Mouse (Mus musculus) myocyte (in vitro differentiated cells): ENCODE data around the gene Rnaset2b. TPM values are rescaled to one million over a fixed set of nuclear protein-coding genes. Genes with fewer than 3 reads are reported as not detected.
"Not testable (repeated sequence)": the region's sequence is repeated elsewhere in the genome, so short reads cannot be mapped to it uniquely, and the experiment has no call there.

Source experiments
- H3K27me3 ChIP-seq: one replicate; pipeline ENCODE4 v1.6.1; 2011; ENCODE audit not compliant: control insufficient read depth, insufficient read depth, insufficient read length
- H3K36me3 ChIP-seq: one replicate; pipeline ENCODE4 v1.6.1; 2011; ENCODE audit not compliant: control insufficient read depth, insufficient read depth
- H3K4me2 ChIP-seq: one replicate; pipeline ENCODE4 v1.6.1; 2011; ENCODE audit warnings: low read depth, control low read depth
- H3K4me3 ChIP-seq: one replicate; pipeline ENCODE4 v1.5.1; 2011; ENCODE audit warnings: mild to moderate bottlenecking, control low read depth, moderate library complexity
- H3K79me2 ChIP-seq: one replicate; pipeline ENCODE4 v1.6.1; 2011; ENCODE audit not compliant: control insufficient read depth, insufficient read depth
- H3ac ChIP-seq: one replicate; pipeline ENCODE4 v1.6.1; 2011; ENCODE audit not compliant: control insufficient read depth, insufficient read length
- MYOD1 ChIP-seq, 3 experiments: IDR thresholded peaks; one replicate each; pipeline ENCODE4 v1.6.1; 2011; ENCODE audit warnings: control low read depth in 2 of 3, low read depth in 2 of 3, mild to moderate bottlenecking in 2 of 3, moderate library complexity in 1 of 3; ENCODE audit not compliant: insufficient read length in 2 of 3, control insufficient read depth in 1 of 3
- MYOG ChIP-seq, 3 experiments: IDR thresholded peaks; one replicate each; pipeline ENCODE4 v1.6.1; 2011; ENCODE audit warnings: control low read depth in 2 of 3, low read depth in 2 of 3, mild to moderate bottlenecking in 2 of 3; ENCODE audit not compliant: insufficient read length in 2 of 3, control insufficient read depth in 1 of 3, insufficient read depth in 1 of 3
- POLR2A ChIP-seq: IDR thresholded peaks from one replicate; pipeline ENCODE4 v1.6.1; 2011; ENCODE audit warnings: low read depth, mild to moderate bottlenecking, control low read depth, moderate library complexity; ENCODE audit not compliant: insufficient read length
- POLR2AphosphoS2 ChIP-seq: IDR thresholded peaks from one replicate; pipeline ENCODE4 v1.6.1; 2011; ENCODE audit warnings: low read depth, control low read depth; ENCODE audit not compliant: insufficient read length
- polyA plus RNA-seq: library from polyadenylated mRNA; unstranded; fragments of >200 nt; fragmentation: generic; extraction: Trizol; gene quantifications from one replicate; pipeline ENCODE4 v1.2.1, GENCODE M21; 2012; ENCODE audit warnings: missing spikeins

Rnaset2b gene
- polyA plus RNA-seq, result 194 TPM

DNA sequence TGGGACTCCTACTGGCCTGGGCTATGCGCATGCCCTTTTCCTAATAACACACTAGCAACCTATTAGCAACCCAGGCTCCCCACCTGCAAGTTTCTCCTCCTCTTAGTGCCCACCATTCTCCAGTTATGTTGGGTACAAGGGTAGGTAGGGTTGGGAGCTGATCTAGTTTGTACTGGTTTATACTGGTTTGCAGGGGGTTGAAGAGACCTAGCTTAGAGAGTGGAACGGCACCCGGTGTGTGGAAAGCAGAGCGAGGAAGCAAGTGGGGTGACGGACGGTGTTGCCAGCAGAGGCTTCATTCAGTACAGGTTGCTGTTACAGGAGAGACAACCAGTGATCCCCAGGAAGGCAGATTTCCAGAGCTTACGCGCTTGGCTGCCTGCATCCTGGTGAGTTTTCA lies at the start of gene Rnaset2b:
Gene Rnaset2b (plus strand): TSS at position 301 of the 400 bp plus-strand sequence.
- not testable (repeated sequence) for H3K36me3 ChIP-seq, H3K79me2 ChIP-seq, H3K4me2 ChIP-seq, H3K4me3 ChIP-seq, H3K27me3 ChIP-seq, H3ac ChIP-seq

DNA sequence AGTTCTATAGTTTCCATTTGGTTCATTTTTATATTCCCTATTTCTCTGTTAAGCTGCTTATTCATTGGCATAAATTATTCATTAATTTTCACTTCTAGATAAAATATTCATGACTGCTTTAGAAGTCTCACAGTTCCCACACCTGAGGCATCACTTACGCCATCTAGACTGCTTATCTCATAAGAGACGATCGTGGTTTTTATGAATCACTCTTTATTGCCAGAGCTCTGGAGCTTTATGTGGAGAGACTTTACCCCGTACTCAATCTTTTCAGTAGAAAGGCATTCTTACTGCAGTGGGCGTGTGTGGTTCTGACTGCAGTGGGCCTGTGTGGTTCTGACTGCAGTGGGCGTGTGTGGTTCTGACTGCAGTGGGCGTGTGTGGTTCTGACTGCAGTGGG lies 38.8 kb upstream of the Rnaset2b start:
- H3ac ChIP-seq, H3K4me3 ChIP-seq, H3K79me2 ChIP-seq, H3K36me3 ChIP-seq, H3K4me2 ChIP-seq, H3K27me3 ChIP-seq: not testable (repeated sequence)

DNA sequence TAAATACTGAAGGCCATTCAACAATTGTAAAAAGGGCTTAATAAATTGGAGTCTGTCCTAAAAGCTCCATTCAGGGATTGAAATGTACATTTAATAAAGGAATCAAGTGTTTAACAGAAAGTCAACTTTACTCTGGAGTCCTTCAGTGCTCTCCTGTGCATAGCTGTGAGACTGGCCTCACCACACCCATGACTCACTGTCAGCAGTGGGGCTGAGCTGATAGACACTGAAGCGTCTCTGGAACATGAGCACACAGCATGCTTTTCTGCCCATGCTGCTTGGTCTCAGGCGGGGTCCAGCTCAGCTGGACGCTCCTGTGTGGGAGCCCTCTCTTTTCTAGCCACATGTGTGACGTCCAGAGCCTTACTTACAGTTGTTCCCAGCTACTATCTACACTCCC lies 27.9 kb upstream of the Rnaset2b start:
- not testable (repeated sequence) for H3K36me3 ChIP-seq, H3ac ChIP-seq, H3K4me2 ChIP-seq, H3K79me2 ChIP-seq, H3K4me3 ChIP-seq, H3K27me3 ChIP-seq

DNA sequence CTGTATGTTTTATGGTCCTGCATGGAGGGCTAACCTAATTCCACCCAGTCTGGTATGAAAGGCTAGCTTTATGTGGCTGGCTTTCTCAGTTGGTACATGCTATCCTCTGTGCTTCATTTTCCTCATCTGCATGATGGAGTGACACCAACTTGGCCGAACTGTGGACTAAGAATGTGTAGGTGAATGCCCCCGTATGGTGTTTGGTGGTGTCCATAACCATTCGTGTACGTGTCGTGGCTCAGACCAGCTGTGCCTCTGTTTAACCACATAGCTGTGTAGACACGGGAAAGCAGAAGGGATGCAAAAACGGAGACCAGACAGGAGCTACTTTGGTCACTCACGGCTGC lies 22.8 kb upstream of the Rnaset2b start:
- H3K27me3 ChIP-seq, H3K36me3 ChIP-seq, H3K79me2 ChIP-seq, H3ac ChIP-seq: not testable (repeated sequence)
- peak overlapping the region; percentile 22 for H3K4me3 ChIP-seq
- peak overlapping the region; percentile 45 for H3K4me2 ChIP-seq

DNA sequence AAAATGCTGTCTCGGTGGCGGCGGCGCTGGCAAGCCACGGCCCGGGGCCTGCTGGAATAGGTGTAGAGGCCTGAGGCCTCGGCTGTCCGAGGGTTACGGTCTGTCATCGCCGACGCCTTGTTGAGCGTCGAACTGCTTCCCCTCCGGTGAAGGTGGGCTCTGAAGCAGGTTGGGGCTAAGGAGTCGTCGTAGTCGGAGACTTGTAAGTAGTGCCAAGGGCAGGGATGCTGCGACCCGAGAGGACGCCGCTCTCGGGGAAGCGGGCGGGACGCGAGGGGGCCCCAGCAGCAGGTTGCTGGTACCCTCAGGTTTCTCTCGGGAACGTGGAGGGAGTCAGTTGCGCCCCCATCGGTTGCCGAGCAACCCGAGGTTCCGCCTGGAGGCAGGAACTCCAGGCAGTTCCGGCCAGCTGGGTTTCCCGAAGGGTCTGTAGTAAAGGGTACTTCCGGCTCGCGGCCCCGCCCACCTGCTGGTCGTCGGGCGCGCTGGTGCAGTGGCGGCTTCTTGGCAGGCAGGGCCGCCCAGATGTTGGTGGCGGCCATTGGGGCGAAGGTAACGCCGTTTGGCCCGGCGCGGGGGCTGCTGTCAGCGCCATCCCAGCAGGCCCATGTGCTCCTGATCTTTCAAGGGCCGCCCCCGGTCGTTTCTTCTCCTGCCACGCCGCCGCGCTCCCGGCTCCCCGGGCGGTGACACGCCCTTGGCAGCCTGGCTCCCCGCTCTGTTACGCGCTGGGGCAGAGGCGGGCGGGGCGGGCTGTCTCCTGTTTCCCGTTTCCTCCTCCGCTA lies 22.3 kb upstream of the Rnaset2b start, which contains the start of gene Rsph3b:
Gene Rsph3b (minus strand): TSS at position 699 of the 785 bp plus-strand sequence.
- H3K79me2 ChIP-seq, H3K27me3 ChIP-seq, H3K36me3 ChIP-seq, H3ac ChIP-seq: not testable (repeated sequence)
- peak within 1 kb of the TSS; percentile 97 for H3K4me2 ChIP-seq
- peak; percentile 9 for TF ChIP-seq POLR2AphosphoS2
- TF ChIP-seq POLR2A, result peak; percentile 37
- peak within 1 kb of the TSS; percentile 22 for H3K4me3 ChIP-seq

DNA sequence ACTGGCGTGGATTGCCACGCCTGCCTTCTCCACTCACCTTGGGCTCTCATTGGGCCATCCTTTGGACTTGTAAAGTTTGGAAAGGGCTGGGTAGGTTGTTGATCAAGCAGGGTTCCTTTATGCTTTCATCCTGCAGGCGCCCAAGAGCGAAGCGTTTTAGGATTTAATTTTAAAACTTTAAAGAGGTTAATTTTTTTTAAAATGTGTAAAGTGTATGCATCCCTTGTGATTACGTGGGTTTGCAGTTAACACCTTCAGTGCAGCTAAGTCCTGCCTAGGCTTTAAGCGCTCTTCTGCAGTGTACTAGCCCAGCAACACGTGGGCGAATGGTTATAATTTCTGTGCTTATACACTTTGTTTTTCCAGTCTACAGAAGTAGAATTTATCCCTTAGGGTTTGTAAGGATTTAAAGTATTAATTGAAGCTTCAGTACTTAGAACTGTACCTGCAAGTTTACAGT lies 21.6 kb upstream of the Rnaset2b start:
- not testable (repeated sequence) for H3K27me3 ChIP-seq, H3K79me2 ChIP-seq

DNA sequence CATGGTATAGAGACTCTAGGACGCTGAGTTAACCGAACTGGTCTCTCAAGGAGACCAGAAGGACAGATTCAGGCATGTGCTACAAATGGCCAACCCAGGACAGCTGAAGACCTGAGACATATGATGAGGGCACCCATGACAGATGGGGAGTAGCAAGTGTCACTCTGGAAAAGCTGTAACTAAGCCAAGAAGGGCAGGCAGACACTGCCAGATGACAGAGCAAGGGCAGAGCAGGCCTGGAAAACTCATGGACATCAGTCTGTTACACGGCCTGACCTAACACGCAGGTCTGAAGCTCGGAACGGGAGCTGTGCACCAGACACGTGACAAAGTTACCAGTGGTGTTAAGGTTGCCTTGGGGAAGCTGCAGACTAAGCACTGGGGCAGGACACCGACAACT lies 11.6 kb upstream of the Rnaset2b start:
- not testable (repeated sequence) for H3K4me3 ChIP-seq, H3ac ChIP-seq, H3K4me2 ChIP-seq, H3K27me3 ChIP-seq, H3K36me3 ChIP-seq, H3K79me2 ChIP-seq
- TF ChIP-seq MYOG (IDR thresholded peaks at IDR 0.05; ENCODE audit: control insufficient read depth in 1 of 3, insufficient read depth in 1 of 3, insufficient read length in 2 of 3, low read depth in 2 of 3), result peak in 2 of 3 experiments; percentile 8 to 41
- TF ChIP-seq MYOD1 (IDR thresholded peaks at IDR 0.05; ENCODE audit: control insufficient read depth in 1 of 3, insufficient read length in 2 of 3, low read depth in 2 of 3), result peak; percentile 5 to 11 (median 7)

More for the DNA sequence above, 21.6 kb upstream of the Rnaset2b start:
- H3ac ChIP-seq, H3K36me3 ChIP-seq: not testable (repeated sequence)
- Histone ChIP-seq H3K4me2 (peak overlapping the region; percentile 97), H3K4me3 (peak overlapping the region; percentile 22)

DNA sequence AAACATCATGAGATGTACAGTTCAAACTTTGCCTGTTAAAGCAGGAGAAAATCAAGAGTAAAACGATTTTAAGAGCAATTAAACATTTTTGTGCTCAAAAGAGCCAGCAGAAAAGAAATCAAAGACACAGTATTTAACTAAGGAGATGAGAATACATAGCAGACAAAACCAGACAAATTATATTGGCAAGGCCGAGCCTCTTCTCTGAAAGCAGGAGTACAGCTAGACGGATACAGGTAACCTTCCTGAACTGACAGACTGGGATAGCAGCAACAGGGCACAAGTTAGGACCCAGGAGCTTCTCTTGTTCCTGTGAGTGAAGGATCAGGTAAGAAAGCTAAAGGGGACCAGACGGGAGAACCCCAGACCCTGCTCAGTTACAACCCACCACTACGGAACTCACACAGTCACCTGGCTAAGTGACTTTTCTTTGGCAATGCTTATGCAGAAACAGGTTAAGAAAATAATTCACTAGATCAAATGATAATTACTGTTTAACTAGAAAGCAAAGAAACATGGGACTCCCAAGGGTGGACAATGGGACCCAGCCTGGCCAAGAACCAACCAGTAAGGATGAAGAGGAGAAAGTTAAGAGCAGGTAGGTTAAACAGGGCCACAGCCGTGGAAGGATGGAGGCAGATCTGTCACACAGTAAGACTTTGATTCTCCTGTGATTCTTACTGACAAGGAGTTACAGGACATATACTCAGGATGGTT lies 10.7 kb upstream of the Rnaset2b start:
- not testable (repeated sequence) for H3K27me3 ChIP-seq, H3K36me3 ChIP-seq, H3K79me2 ChIP-seq, H3ac ChIP-seq
- peak overlapping the region; percentile 62 for H3K4me2 ChIP-seq
- peak overlapping the region; percentile 22 for H3K4me3 ChIP-seq

DNA sequence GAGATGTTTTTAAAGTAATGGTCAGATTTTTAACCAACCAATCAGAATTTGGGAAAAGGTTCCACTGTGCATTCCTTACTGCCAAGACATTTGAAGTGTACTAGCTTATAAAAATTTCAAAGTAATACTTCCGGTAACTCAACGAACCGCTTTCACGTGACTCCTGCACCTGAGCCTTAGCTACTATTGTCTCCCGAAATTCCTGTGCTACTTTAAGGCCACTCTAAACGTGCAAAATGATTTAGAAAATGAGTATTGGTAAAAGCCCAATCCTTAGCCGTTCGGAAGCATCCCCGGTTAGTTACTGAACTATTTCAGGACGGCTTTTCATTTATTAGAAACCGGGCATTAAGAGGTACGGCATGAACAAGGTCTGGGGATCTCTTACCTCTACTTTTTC lies 10.1 kb upstream of the Rnaset2b start:
- H3K36me3 ChIP-seq, H3K79me2 ChIP-seq, H3K27me3 ChIP-seq: not testable (repeated sequence)
- peak overlapping the region; percentile 22 for H3K4me3 ChIP-seq
- H3ac ChIP-seq, result peak overlapping the region; percentile 47
- peak overlapping the region; percentile 48 for H3K4me2 ChIP-seq

DNA sequence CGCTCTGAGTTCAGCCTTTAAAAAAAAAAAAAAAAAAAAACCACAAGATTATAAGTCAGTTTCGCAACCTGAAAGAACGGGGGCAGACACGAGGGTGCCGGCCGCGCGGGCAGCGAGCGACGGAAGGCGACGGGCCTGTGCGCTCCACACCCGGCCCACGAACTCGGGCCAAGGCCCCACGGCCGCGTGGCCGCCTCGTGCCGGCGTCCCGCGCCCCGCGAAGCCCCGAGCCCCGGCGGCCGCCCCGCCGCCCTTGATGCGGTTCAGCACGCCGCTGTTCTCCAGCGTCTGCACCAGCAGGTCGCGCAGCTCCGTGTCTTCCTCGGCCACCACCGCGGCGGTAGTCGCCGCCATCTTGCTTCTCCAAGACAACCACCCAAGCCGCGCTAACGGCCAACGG lies 9.7 kb upstream of the Rnaset2b start, which contains the start of gene Tagap1:
Gene Tagap1 (minus strand): TSS at position 381 of the 400 bp plus-strand sequence.
- H3K79me2 ChIP-seq, H3K27me3 ChIP-seq, H3K36me3 ChIP-seq: not testable (repeated sequence)
- peak within 1 kb of the TSS; percentile 47 for H3ac ChIP-seq
- peak within 1 kb of the TSS; percentile 62 for H3K4me2 ChIP-seq
- peak within 1 kb of the TSS; percentile 22 for H3K4me3 ChIP-seq

DNA sequence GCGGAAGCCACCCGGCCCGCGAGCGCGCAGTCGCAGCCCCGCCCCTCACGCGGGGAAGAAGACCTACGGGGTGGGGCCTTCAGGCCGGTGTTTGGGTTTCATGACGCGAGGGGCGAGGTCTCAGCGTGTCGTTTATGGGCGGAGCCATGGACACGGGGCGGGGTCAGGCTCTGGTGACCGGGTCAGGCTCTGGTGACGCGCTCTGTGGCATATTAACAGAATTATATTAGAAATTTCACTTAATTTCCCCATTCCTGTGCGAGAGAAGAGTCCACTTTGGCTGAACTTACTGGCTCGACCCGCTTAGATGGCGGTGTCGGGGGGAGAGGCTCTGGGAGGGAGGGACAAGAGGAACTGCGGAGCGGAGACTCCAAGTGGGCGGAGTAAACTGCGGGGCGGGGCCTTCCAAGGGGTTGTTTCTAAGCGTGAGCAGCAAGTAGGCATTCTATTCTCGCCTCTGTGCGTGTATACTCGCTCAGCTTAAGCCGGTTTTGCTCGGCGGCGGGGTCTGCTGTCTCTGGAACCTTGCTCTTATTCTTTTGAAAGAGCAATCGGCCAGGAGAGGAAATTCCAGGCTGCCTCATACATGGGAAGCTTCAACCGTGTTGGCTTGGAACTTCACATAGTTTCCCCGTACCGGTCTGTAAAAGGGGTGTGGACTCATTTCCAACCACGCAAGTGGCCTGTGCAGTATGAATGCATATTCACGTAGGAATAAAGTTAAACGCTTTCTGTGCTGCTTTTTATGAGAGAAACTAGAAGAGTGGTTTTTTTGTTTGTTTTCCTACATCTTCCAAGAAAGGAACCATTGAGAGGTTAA lies 9.0 kb upstream of the Rnaset2b start:
- H3K27me3 ChIP-seq, H3K79me2 ChIP-seq, H3K4me2 ChIP-seq, H3K36me3 ChIP-seq, H3K4me3 ChIP-seq: not testable (repeated sequence)
- H3ac ChIP-seq, result peak overlapping the region; percentile 47
